Mouse (Mus musculus) urinary bladder, postnatal 4 days (tissue): ENCODE measurements around the gene Igll1.

Source experiments
- DNase-seq, 2 experiments: peaks; one replicate each; pipeline ENCODE4 v3.0.0; 2021 to 2022; ENCODE audit warnings: low spot score in 2 of 2

Igll1 gene

DNA sequence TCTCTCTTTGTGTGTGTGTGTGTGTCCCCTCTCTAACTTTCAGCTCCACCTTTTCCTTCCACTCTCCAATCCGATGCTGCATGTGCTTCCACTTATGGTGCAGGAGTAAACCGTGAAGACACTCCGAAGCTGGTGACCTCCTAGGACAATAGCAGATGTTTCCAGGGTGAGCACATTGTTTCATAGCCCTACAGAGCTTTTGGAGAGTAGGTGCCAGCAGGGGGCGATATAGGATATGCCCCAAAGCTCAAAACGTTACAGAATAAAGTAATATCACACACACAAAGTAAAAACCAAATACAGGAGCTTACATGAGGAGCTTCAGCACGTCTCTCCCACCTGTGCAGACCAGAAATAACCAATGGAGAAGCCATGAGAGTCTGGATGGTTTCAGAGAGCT, 8.9 kb downstream of the Igll1 start:
- no peak for DNase-seq

DNA sequence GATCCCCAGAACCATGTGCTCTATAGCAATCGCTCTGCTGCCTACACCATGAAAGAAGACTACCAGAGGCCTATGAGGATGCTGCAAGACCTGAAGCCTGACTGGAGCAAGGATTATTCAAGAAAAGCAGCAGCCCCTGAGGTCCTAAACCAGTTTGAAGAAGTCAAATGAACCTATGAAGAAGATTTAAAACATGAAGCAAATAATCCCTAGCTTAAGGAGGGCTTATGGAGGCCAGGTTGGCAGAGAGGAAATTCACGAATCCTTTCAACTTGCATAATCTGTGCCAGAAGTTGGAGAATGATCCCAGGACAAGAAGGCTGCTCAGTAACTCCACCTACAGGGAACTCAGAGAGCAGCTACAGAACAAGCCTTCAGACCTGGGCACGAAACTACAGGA, 11.4 kb downstream of the Igll1 start:
- no peak for DNase-seq

GRCm38 (mm10) chr16:16849196-16849595, 14.6 kb downstream of the Igll1 start:
- no peak for DNase-seq

GRCm38 (mm10) chr16:16829671-16830070, 34.1 kb downstream of the Igll1 start:
- no peak for DNase-seq

DNA sequence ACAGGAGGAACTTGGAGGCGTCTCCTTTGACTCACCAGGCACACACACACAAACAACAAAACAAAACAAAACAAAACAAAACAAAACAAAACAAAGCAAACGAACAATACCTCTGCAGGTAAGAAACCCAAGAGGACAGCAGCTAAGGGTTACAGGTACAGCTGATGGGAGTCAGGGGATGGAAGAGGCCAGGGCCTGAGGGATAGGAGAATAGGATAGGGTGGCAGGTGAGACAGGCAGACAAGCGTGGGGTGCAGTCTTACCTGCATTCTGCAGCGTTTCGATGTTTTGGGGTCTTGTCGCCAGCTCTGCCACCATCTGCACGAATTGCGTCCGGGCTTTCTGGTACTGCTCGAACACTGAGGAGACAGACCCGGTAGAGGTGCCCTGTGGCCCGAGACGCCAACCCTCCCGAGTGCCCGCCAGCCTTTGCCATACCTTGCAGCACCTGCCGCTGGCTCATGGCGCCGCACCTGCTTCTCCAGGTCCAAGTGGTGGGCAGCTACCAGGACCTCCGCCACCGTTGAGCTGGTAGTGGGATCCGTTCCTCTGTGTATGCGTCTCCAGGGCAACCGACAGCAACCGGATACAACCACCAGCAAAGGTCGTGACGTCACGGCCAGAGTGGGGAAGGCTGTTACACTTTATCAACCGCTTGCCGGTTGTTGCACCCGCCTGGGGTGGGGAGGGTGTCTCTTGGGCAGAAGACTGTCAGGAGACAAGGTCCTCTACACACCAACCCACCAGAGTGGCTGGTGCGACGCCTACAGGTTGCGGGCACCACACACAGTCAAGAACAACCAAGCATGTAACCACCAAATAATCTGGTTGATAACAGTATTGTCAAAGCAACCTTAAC, 34.8 kb downstream of the Igll1 start, which contains the start of gene Spag6l:
TSS of gene Spag6l (minus strand) at position 700 of the 859 bp plus-strand sequence.
- DNase-seq = no peak

GRCm38 (mm10) chr16:16826223-16826622, 37.6 kb downstream of the Igll1 start:
- no peak for DNase-seq

- DNase-seq = no peak
Observed at GRCm38 (mm10) chr16:16825476-16825875, 38.3 kb downstream of the Igll1 start.
